Mouse (Mus musculus): ENCODE data around the gene Mark1. TPM values are rescaled to one million over a fixed set of nuclear protein-coding genes. Genes with fewer than 3 reads are reported as not detected.

Gene Mark1
- polyA plus RNA-seq, 1 experiment: not detected

DNA sequence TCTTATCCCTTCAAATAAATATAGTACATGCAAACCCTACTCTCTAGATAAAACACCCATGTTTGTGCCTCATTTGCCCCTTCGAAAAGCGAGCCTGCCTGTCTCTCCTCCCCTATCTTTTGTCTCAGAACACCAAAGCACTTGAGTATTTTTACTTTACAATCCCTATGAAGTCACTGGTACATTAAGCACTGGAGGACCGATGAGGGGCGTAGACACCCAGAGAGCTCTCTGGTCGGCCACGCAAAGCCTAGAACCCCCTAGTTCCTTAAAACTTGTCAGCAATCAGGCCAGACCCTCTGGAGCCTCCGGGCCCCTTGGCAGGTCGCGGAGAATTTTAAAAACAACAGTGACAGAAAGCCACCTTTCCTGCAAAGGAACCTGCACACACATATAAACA is 1.2 kb downstream of the Mark1 start:
- no peaks in the 10 kb centered on the region for H3K79me3 ChIP-seq (ENCODE audit: low read depth)
- no peak for TF ChIP-seq MAX (IDR thresholded peaks at IDR 0.05)
- TF ChIP-seq USF1 (IDR thresholded peaks at IDR 0.05; ENCODE audit: low read depth): no peak
- TF ChIP-seq MYOG (IDR thresholded peaks at IDR 0.05; ENCODE audit: control insufficient read depth, extremely low read depth, insufficient read length): no peak
- TF ChIP-seq CEBPB (IDR thresholded peaks at IDR 0.05; ENCODE audit: low read depth): no peak
- no peak for TF ChIP-seq MYOD1 (IDR thresholded peaks at IDR 0.05; ENCODE audit: control insufficient read depth, insufficient read length, low read depth)
- TF ChIP-seq CTCF (IDR thresholded peaks at IDR 0.05; ENCODE audit: control insufficient read depth, insufficient read depth, insufficient read length): no peak
- no peak for TF ChIP-seq FOSL1 (IDR thresholded peaks at IDR 0.05; ENCODE audit: insufficient read depth, low read length, poor library complexity, severe bottlenecking)
- no peaks in the 10 kb centered on the region for H3K79me2 ChIP-seq (ENCODE audit: control insufficient read depth, insufficient read depth)
- no peaks in the 10 kb centered on the region for H3K36me3 ChIP-seq (ENCODE audit: control insufficient read depth, insufficient read depth)
- H3K4me3 ChIP-seq (ENCODE audit: insufficient read depth, poor library complexity, severe bottlenecking): no peak overlapping the region
- peaks cover 38% of the 10 kb centered on the region for H3K27me3 ChIP-seq (ENCODE audit: control insufficient read depth, insufficient read depth, insufficient read length)
- no peak overlapping the region for H3ac ChIP-seq (ENCODE audit: control insufficient read depth, insufficient read length, low read depth)

DNA sequence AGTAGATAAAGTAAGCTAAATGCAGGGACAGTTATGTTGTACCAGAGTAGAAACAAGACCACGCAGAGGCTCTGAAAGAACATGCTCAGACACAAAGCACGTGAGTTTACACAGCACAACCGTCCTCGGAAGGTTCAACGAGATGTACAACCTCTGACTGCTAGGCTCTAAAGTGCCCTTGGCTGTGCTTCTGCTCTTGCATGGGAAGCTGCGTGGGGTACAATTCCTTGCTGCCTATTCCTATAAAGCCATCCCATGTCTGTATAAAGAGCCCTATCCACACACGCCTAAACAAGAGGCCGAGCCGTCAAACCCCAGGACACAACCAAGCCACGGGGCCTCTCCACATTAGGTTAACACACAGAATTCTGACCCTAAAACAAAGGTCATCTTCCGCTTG is 1.9 kb downstream of the Mark1 start:
- no peak for TF ChIP-seq MYOG (IDR thresholded peaks at IDR 0.05; ENCODE audit: control insufficient read depth, extremely low read depth, insufficient read length)
- H3K4me3 ChIP-seq (ENCODE audit: insufficient read depth, poor library complexity, severe bottlenecking): no peak overlapping the region
- H3K79me2 ChIP-seq (ENCODE audit: control insufficient read depth, insufficient read depth): no peaks in the 10 kb centered on the region
- no peak overlapping the region for H3ac ChIP-seq (ENCODE audit: control insufficient read depth, insufficient read length, low read depth)
- no peaks in the 10 kb centered on the region for H3K36me3 ChIP-seq (ENCODE audit: control insufficient read depth, insufficient read depth)
- peaks cover 34% of the 10 kb centered on the region for H3K27me3 ChIP-seq (ENCODE audit: control insufficient read depth, insufficient read depth, insufficient read length)
- H3K79me3 ChIP-seq (ENCODE audit: low read depth): no peaks in the 10 kb centered on the region

GRCm38 (mm10) chr1:184995335-184995734 is 4.0 kb downstream of the Mark1 start:
- Histone ChIP-seq H3K79me3 (ENCODE audit: low read depth) (no peaks in the 10 kb centered on the region), H3K36me3 (ENCODE audit: control insufficient read depth, insufficient read depth) (no peaks in the 10 kb centered on the region), H3ac (ENCODE audit: control insufficient read depth, insufficient read length, low read depth) (no peak overlapping the region), H3K27me3 (ENCODE audit: control insufficient read depth, insufficient read depth, insufficient read length) (peaks cover 27% of the 10 kb centered on the region), H3K4me3 (ENCODE audit: insufficient read depth, poor library complexity, severe bottlenecking) (no peak overlapping the region), H3K79me2 (ENCODE audit: control insufficient read depth, insufficient read depth) (no peaks in the 10 kb centered on the region)
- TF ChIP-seq USF1 (IDR thresholded peaks at IDR 0.05; ENCODE audit: low read depth) (no peak), MYOD1 (IDR thresholded peaks at IDR 0.05; ENCODE audit: control insufficient read depth, insufficient read length, low read depth) (no peak), MAX (IDR thresholded peaks at IDR 0.05) (no peak), CTCF (IDR thresholded peaks at IDR 0.05; ENCODE audit: control insufficient read depth, insufficient read depth, insufficient read length) (no peak), FOSL1 (IDR thresholded peaks at IDR 0.05; ENCODE audit: insufficient read depth, low read length, poor library complexity, severe bottlenecking) (no peak), CEBPB (IDR thresholded peaks at IDR 0.05; ENCODE audit: low read depth) (no peak), MYOG (IDR thresholded peaks at IDR 0.05; ENCODE audit: control insufficient read depth, extremely low read depth, insufficient read length) (no peak)

DNA sequence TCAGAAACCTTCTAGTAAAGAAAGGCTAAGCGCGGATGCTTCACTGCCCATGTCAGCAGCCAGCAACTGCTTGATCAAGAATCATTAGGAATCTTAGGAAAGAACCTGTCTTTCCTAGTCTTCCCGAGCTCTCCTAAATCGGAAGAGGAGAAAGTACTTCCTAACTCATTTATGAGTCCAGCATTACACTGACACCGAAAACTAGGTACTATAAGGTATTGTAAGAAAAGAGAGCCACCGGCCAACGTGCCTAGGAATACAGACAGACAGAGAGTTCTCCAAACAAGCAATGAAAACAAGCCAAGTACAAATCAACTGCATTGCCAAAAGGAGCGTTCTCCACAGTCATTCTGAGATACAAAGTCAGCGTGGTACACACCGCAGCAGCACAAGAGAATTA is 8.2 kb downstream of the Mark1 start:
- Histone ChIP-seq H3K79me3 (ENCODE audit: low read depth) (no peaks in the 10 kb centered on the region), H3K79me2 (ENCODE audit: control insufficient read depth, insufficient read depth) (no peaks in the 10 kb centered on the region), H3K27me3 (ENCODE audit: control insufficient read depth, insufficient read depth, insufficient read length) (peaks cover 15% of the 10 kb centered on the region), H3ac (ENCODE audit: control insufficient read depth, insufficient read length, low read depth) (no peak overlapping the region), H3K36me3 (ENCODE audit: control insufficient read depth, insufficient read depth) (no peaks in the 10 kb centered on the region), H3K4me3 (ENCODE audit: insufficient read depth, poor library complexity, severe bottlenecking) (no peak overlapping the region)
- TF ChIP-seq MAX (IDR thresholded peaks at IDR 0.05) (no peak), USF1 (IDR thresholded peaks at IDR 0.05; ENCODE audit: low read depth) (no peak), MYOG (IDR thresholded peaks at IDR 0.05; ENCODE audit: control insufficient read depth, extremely low read depth, insufficient read length) (no peak), CEBPB (IDR thresholded peaks at IDR 0.05; ENCODE audit: low read depth) (no peak), CTCF (IDR thresholded peaks at IDR 0.05; ENCODE audit: control insufficient read depth, insufficient read depth, insufficient read length) (no peak), FOSL1 (IDR thresholded peaks at IDR 0.05; ENCODE audit: insufficient read depth, low read length, poor library complexity, severe bottlenecking) (no peak), MYOD1 (IDR thresholded peaks at IDR 0.05; ENCODE audit: control insufficient read depth, insufficient read length, low read depth) (no peak)

DNA sequence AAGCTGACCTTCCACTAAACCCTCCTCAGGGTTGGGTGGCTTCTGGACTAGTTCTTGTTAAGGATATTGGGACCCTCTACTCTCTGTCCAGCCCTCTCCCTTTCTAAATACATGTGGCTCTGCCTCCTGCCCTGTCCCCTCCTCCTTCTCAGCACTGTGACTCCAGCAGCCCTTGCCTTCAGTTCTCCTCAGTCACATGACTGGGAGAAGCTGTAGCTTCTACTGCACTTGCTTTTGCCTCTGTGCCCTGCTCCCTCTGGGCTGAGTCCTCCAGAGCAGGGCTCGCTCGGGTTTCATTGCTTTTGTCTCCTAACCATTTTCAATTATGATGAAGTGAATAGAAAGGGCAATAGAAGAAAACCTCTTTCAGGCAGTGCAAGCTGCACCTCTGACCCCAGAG is 12.6 kb downstream of the Mark1 start:
- Histone ChIP-seq H3K79me2 (ENCODE audit: control insufficient read depth, insufficient read depth) (no peaks in the 10 kb centered on the region), H3K79me3 (ENCODE audit: low read depth) (no peaks in the 10 kb centered on the region), H3ac (ENCODE audit: control insufficient read depth, insufficient read length, low read depth) (no peak overlapping the region), H3K27me3 (ENCODE audit: control insufficient read depth, insufficient read depth, insufficient read length) (peaks cover 21% of the 10 kb centered on the region), H3K36me3 (ENCODE audit: control insufficient read depth, insufficient read depth) (no peaks in the 10 kb centered on the region), H3K4me3 (ENCODE audit: insufficient read depth, poor library complexity, severe bottlenecking) (no peak overlapping the region)
- no peak for TF ChIP-seq CEBPB (IDR thresholded peaks at IDR 0.05; ENCODE audit: low read depth)
- TF ChIP-seq MYOD1 (IDR thresholded peaks at IDR 0.05; ENCODE audit: control insufficient read depth, insufficient read length, low read depth): no peak
- TF ChIP-seq MAX (IDR thresholded peaks at IDR 0.05): no peak

DNA sequence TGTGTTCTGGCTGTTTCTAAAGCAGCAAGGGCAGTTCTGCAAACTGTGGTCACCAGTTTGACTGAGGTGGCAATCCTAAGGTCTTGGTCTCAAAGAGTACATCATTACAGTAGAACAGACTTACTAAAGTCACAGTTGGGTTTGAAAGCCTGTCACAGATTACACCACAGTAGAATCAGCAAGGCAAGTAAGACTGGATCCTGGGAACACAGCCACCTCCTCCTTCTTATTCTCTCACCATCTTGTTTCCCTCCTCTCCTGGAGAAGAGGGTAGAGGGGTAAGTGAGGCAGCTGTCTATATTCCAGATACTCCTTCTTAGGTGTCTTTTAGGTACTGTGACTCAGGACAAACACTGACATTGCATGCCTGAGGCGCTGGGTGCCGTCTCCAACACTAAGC is 14.6 kb downstream of the Mark1 start:
- no peaks in the 10 kb centered on the region for H3K79me3 ChIP-seq (ENCODE audit: low read depth)
- H3ac ChIP-seq (ENCODE audit: control insufficient read depth, insufficient read length, low read depth): no peak overlapping the region
- H3K79me2 ChIP-seq (ENCODE audit: control insufficient read depth, insufficient read depth): no peaks in the 10 kb centered on the region
- H3K4me3 ChIP-seq (ENCODE audit: insufficient read depth, poor library complexity, severe bottlenecking): no peak overlapping the region
- no peaks in the 10 kb centered on the region for H3K36me3 ChIP-seq (ENCODE audit: control insufficient read depth, insufficient read depth)
- no peak for TF ChIP-seq FOSL1 (IDR thresholded peaks at IDR 0.05; ENCODE audit: insufficient read depth, low read length, poor library complexity, severe bottlenecking)
- TF ChIP-seq CEBPB (IDR thresholded peaks at IDR 0.05; ENCODE audit: low read depth): no peak
- no peak for TF ChIP-seq CTCF (IDR thresholded peaks at IDR 0.05; ENCODE audit: control insufficient read depth, insufficient read depth, insufficient read length)
- peaks cover 21% of the 10 kb centered on the region for H3K27me3 ChIP-seq (ENCODE audit: control insufficient read depth, insufficient read depth, insufficient read length)

Measured in C2C12 (cell line).